Mouse (Mus musculus): ENCODE measurements at regions not wholly inside any gene's neighbourhood (a gene's known extent, or its start where the extent isn't known, plus 50 kb on each side); places are given as distances from the start of the nearest gene placed in this dataset.

DNA sequence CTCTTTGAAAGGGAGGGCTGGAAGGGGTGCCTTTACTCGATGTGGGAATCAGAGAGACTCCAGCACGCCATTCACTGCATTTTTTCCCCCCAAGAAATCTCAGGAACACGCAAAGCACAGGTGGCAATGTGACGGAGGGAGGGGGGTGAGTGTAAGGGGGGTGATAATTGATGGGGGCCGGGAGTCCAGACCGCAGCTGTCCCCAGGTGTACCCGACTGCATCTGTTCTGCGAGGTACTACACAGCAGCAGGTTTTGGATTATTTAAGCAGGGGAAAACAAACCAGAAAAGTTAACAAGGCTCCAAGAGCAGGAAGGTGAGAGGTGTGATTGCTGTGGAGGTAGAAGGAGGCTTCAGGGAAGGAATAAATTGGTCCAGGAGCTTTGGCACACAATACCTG, 153.8 kb upstream of the Satb1 start:
- DNase-seq: no peak

DNA sequence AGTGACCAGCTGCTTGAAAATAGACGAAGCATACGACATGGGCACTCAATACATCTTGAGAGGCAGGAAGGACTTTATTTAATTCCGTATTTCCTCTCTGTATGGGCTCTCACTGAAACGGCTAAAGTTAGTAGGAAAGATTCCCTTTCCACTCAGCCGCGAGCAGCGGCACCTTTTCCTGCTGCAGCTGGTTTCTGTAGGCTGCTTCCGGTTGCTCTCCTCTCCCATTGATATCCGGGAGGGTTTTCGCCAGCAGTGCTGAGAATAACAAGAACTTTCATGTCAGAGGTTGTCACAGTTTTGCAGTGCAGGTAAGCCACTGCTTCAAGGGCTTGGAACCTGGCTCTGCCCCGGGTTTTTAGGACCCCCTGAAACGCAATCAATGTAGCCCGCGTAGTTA, 153.1 kb upstream of the Satb1 start:
- DNase-seq: no peak

DNA sequence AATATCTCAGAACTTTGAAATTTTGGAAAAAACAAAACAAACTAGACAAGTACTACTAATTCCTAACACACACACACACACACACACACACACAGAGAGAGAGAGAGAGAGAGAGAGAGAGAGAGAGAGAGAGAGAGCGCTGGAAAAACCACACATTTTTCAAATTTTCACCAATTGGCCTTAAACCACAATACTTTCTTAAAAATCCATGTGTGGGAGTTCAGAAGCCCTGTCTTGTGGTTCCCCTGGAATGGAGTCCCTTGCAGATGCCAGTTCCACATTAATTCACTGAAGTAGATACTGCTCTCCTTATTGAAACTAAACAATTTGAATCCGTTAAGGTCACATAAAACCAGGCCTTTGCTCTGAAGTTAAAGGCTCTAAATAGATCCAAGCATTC, 146.0 kb upstream of the Satb1 start:
- no peak for DNase-seq

DNA sequence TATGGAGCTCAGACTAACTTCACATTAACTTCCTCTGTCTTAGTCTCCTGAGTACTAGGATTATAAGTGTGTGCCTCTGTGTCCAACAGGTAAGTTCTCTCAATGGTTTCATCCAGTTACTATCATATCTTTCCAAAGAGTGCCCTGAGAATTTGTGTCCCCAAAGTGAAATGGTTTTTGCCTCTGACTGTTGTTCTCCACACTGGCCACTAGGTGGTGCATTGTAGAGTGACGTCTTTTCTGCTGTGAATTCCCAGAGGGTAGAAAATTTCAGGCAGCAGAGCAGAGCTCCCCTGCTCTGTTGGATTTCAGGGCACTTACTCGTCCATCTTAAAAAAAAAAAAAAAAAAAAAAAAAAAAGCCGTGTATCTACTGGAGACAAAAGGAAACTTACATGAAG, 138.4 kb upstream of the Satb1 start:
- DNase-seq: no peak

DNA sequence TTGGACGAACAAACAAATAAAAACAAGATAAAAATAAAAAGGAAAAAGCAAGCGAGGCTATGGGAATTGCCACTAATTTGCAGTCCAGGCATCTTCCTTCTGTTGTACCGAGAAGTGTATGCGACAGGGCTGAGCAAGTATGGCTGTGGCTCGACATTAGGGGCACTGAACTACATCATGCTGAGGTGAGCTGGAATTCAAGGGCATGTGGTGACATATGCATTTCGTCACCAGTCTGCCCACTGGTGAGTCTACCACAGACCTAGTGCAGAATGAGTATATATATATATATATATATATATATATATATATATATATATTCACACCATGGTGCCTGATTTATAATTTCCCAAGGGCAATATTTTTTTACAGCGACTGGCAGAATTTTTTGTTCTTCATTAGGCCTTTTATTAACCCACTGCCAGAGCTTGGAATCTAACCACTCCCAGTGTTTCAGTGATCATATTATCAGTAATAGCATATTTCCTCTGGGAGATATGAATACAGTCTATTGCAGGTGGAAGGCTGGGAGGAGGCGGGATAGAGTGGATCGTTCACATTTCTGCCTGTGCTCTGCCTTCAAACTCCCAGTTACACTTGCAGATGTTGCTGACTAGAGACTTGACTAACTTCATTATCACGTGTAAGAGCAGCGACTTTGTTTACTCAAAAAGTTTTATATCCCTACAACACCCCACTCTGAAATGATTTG, 133.6 kb upstream of the Satb1 start:
- no peak for DNase-seq

DNA sequence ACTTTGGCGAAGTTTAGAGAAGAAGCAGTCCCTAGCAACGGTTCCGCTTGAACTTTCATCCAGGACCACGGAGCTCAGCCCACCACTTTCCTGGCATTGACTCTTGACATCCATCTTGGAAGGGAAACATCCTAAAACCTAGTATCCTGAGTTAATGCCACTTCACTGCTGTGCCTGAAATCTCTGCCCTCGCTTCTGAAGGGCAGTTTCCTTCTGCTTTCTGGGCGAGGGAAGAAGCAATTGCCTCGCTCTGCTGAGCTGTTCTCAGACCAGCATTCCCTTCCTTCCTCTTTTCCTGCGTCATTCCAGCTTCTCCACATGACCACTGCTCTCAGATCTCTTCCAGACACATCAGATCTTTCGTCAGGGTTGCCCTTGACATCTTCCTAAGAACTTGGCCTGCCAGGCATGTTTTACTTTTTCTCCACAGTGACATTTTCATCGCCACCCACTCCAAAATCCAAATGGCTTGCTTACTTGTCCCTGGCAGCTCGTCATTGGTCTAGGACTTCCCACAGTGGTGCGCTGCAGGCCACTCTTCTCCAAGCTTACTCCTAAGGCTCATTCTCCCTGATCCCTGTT, 129.5 kb upstream of the Satb1 start:
- DNase-seq: no peak

DNA sequence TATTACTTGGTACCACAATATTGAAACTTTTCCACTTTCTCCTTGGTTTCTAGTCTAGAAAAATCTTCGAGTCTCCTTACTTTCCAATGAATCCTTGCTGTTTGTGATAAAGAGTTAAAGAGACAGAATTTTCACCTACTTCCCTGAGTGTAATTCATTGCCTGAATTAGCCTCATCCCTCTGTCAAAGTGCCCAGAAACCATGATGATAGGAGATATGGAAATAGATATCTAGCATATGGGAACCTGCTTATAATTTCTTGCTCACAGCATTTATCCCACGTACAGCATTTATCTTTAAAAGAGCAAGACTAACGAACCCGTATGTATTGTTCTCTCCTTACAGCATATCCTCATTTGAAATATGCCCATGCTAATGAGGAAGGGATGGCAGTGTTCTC, 128.2 kb upstream of the Satb1 start:
- no peak for DNase-seq

DNA sequence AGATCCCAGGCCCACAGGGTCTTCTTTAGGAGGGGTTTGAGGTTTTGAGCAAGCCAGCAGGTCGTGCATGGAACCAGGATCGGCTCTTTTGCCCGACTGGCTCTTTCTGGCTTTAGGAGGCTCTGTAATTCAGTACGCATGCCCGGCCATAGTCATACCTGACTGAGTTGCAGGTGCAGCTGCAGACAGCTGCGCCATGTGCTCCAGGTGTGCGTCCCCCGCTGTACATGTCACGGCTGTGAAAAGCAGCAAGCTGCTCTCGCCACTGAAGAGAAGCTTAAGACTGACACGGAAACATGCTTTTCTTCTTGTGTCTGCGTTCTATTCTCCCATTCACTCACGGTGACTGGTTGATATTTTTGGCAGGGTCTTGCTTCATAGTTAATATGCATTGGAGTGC, 123.2 kb upstream of the Satb1 start:
- no peak for DNase-seq

DNA sequence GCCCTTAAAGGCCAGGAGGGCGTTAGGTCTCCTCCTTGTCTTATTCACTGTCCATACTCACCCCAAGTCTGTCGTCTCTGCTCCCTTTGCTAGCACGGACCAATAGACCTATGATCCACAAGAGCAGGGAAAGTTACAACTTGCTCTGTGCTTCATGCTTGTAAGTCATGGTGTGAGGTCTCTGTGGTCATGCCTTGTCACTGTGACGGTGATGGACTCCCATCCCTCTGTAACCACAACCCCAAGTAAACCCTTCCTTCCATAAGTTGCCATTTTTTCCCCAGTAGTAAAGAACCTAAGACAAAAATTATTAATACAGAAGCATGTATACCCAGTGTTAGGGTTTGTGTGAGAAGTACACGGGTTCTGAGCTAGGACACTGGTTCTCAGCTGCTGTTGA, 104.6 kb upstream of the Satb1 start:
- DNase-seq: no peak

DNA sequence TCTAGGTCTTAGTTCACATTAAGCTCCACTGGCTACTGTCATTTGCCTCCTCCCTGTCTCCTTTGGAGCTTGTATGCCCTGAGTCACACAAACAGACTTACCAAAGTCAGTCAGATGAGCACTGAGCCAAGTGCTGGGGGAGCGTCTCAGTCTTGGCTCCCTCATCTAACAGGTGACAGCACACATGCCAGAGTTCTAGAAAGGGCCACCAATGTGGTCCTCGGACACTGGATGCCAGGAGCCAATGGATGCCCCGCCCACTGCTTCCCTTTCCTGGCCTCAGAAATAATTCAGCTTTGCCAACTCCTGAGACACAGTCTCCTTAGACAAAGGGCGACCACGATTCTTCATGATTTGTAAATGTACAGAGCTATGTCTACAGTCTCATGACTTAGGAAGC, 103.0 kb upstream of the Satb1 start:
- no peak for DNase-seq

DNA sequence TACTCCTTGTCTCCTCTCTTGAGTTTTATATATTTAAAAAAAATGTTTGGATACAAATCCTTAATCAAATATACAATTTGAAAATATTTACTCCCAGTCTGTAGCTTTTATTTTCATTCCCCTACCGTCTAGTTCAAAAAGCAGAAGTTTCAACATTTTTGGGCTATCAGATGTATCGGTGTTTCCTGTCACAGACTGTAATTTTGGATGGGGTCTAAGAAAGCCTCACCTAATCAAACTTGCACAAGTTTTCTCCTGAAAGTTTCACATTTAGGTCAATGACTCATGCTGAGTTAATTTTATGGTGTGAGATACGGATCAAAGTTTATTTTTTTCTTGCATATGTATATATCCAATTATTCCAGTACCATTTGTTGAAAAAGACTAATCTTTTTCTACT, 93.3 kb upstream of the Satb1 start:
- no peak for DNase-seq

DNA sequence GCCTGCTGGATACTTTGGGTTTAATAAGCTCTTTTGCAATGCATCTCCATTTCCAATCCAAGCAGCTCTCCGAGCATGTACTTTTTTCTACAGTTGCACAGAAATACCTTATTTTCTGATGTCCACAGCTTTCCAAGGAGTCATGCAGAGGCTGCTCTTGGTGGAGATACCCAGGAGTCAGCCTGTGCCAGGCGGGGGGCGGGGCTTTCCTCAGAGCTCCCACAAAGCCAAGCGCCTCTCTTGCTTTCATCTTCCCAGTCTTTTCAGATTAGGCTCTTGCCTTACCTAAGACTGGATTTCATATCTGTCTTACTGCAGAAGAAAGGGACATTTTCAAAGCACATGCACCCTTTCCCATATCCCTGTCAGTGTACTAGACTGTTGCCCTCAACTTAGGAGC, 73.9 kb upstream of the Satb1 start:
- no peak for DNase-seq

DNA sequence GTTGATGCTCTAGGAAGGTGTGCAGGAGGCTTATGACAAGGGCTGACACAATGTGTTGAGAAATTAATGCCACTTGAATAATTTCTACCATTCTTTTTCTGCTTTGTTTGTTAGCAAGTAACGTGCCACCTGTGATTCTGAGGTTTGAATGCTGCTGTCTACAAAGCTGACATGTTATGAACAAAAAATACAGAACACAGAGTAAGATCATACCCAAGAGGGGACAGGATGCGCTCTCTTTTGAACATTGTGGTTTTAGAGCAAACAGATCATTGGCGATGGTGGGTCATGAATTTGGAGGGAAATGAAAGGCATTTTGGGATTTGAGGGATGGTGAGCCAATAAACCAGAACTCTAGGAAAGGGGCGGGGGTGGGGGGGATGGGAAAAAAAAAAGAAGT, 73.3 kb upstream of the Satb1 start:
- DNase-seq: no peak

DNA sequence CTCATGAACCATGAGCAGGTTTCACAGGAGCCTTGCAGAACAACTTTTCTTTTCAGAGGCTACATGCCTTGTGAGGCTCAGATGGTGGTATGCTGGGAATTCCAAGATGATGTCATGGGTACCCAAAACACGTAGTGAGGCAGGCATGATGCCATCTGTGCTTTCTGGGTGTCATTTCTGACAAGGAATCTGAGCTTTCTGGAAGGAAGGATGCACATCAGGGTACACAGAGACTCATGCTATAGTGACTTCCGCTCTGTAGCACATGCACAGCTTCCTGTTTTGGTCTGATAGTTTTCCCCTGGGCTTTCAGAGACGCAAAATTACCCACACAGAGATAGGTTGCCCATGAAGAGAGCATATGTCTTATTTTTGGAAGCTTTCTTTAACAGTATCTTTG, 70.8 kb upstream of the Satb1 start:
- DNase-seq: no peak

DNA sequence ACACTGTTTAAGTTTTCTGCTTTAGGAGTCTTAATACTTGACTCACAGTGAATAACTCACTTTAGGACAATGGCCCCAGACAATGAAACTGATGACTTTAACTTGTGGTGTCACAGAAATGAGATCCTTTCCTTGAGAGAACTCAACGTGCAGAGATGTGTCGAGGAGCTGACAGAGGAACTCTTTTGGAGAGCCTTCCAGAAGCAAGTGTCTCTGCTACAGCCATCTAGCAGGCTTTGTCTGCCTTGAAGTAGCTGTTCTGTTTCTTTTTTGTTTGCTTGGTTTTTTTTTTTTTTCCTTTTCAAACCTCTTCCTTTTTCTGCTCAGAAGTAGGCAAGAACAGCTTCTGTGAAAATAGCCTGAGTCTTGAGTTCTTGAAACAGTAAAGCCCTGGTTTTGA, 66.3 kb upstream of the Satb1 start:
- DNase-seq: no peak

DNA sequence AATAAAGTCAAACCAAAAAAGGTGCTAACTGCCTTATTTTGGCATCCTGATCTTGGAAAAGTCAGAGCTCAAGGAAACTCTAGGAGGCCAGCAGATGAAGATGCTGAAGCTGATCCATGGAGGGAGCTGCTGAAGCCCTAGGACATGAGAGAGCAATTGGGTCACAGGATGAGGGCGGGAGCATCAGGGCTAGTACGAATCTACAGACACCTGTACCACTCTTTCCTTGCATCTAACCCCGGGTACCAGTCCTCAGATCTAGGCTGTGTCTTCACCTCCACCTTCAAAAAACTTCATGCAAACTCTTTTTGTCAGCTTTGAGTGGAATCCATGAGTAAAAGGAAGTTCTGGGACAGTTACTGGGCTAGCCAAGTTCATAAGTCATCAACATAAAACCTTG, 63.1 kb upstream of the Satb1 start:
- DNase-seq: no peak

DNA sequence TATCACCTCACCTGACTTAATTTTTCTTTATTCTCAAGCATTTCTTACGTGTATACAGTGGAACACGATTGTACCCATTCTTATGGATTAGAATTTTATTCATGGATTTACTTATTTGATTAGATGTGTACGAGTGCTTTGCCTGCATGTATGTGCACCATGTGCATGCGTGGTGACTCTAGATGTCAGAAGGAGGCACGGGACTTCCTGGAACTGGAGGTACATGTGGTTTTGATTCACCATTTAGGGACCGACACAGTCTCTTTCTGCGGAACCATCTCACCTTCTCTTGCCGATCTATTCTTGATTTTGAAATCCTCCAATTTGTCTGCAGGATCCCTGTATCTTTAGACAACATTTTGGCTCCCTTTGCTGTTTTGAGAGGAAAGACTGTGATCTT, 61.2 kb upstream of the Satb1 start:
- no peak for DNase-seq

DNA sequence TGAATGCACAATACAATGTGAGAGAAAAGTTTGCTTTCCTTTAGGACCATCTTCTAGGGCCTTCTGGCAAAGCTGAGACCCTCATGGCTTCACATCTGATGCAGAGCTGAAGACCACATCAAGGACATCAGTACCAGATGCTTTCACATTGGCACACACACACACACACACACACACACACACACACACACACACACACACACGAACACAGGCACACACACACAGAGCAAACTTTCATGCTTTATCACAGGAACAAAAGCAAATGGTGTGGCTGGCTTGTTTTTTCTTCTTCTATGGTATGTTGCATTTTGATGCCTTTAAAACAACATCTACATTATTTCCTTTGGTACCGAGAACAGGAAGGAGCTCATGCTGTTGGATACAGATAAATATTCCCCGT, 59.8 kb upstream of the Satb1 start:
- DNase-seq: no peak

DNA sequence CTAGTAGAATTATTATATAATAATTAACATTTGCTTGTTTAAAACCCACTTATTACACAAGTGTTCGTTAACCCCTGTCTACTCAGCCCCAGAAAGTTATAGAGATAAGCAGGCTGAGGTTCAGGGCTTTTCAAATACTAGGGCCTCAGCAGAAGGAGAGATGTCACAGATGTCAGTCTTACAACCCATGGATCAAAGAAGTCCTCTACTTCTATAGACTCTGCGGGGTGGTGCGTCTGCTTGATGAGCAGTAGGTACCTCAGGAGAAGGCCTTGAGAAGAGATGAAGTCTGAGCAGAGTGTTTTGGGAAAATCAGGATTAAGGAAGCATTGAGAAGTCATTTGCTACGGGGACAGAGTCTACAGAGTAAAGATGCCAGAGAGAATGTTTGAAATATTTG, 59.1 kb upstream of the Satb1 start:
- DNase-seq: no peak

Data from cerebellum, adult 11 months (tissue).